Mouse (Mus musculus): ENCODE data around the gene Msh2. TPM values are rescaled to one million over a fixed set of nuclear protein-coding genes. Genes with fewer than 3 reads are reported as not detected.
"Not testable (repeated sequence)": the region's sequence is repeated elsewhere in the genome, so short reads cannot be mapped to it uniquely, and the experiment has no call there.

The Msh2 gene
- polyA plus RNA-seq, 1 experiment from 2014 or later, result 58.1 TPM

GRCm38 (mm10) chr17:87665066-87665822 is 6.9 kb upstream of the Msh2 start:
- DNase-seq (ENCODE audit: low spot score) (peak; percentile 76), ATAC-seq (replicated peaks; ENCODE audit: low FRiP score, low read depth) (peak; percentile 40; the same call in 1 of the 2 replicates)
- peak; percentile 94 for TF ChIP-seq CTCF (IDR thresholded peaks at IDR 0.05; ENCODE audit: low read depth)
- H3K27ac ChIP-seq, result no peak overlapping the region
- H3K9me3 ChIP-seq (replicated peaks; ENCODE audit: low read length), result no peaks in the 10 kb centered on the region
- H3K4me1 ChIP-seq (replicated peaks; ENCODE audit: insufficient read depth, low read length), result no peaks in the 10 kb centered on the region
- H3K4me3 ChIP-seq (replicated peaks; ENCODE audit: low read depth, low read length), result no peak overlapping the region
- WGBS, result 84% methylated on average over 10 of the region's 10 CpGs
- H3K9ac ChIP-seq (ENCODE audit: low read depth, low read length), result no peak overlapping the region
- H3K4me2 ChIP-seq (ENCODE audit: low read length), result no peak overlapping the region
- no peaks in the 10 kb centered on the region for H3K36me3 ChIP-seq (ENCODE audit: insufficient read depth, low read length)
- H3K27me3 ChIP-seq (ENCODE audit: insufficient read depth, low read length), result no peaks in the 10 kb centered on the region

- Histone ChIP-seq H3K9me3 (replicated peaks; ENCODE audit: low read length) (no peaks in the 10 kb centered on the region), H3K4me1 (replicated peaks; ENCODE audit: insufficient read depth, low read length) (no peaks in the 10 kb centered on the region), H3K27ac (peak overlapping the region; percentile 84), H3K4me2 (ENCODE audit: low read length) (peak overlapping the region; percentile 93), H3K9ac (ENCODE audit: low read depth, low read length) (peak overlapping the region; percentile 69), H3K36me3 (ENCODE audit: insufficient read depth, low read length) (no peaks in the 10 kb centered on the region), H3K27me3 (ENCODE audit: insufficient read depth, low read length) (no peaks in the 10 kb centered on the region), H3K4me3 (replicated peaks; ENCODE audit: low read depth, low read length) (peak overlapping the region; percentile 79)
- ATAC-seq (replicated peaks; ENCODE audit: low FRiP score, low read depth) (peak; percentile 50), DNase-seq (ENCODE audit: low spot score) (peak; percentile 25)
- TF ChIP-seq CTCF (IDR thresholded peaks at IDR 0.05; ENCODE audit: low read depth), result no peak
- under 1% methylated on average over 54 of the region's 54 CpGs for WGBS
Measured at GRCm38 (mm10) chr17:87672677-87673286, 652 bp downstream of the Msh2 start.

GRCm38 (mm10) chr17:87676916-87677474 is 4.9 kb downstream of the Msh2 start:
- ATAC-seq (replicated peaks; ENCODE audit: low FRiP score, low read depth); H3K27ac ChIP-seq; DNase-seq (ENCODE audit: low spot score); H3K27me3 ChIP-seq (ENCODE audit: insufficient read depth, low read length); H3K4me1 ChIP-seq (replicated peaks; ENCODE audit: insufficient read depth, low read length); H3K4me2 ChIP-seq (ENCODE audit: low read length); H3K9ac ChIP-seq (ENCODE audit: low read depth, low read length); H3K4me3 ChIP-seq (replicated peaks; ENCODE audit: low read depth, low read length); H3K36me3 ChIP-seq (ENCODE audit: insufficient read depth, low read length); H3K9me3 ChIP-seq (replicated peaks; ENCODE audit: low read length): not testable (repeated sequence)
- 94% methylated on average over 1 of the region's 1 CpGs for WGBS

GRCm38 (mm10) chr17:87677656-87678055 is 5.5 kb downstream of the Msh2 start:
- H3K4me3 ChIP-seq (replicated peaks; ENCODE audit: low read depth, low read length), result no peak overlapping the region
- H3K9ac ChIP-seq (ENCODE audit: low read depth, low read length), result no peak overlapping the region
- H3K4me1 ChIP-seq (replicated peaks; ENCODE audit: insufficient read depth, low read length), result no peaks in the 10 kb centered on the region
- H3K9me3 ChIP-seq (replicated peaks; ENCODE audit: low read length), result no peaks in the 10 kb centered on the region
- no peak overlapping the region for H3K4me2 ChIP-seq (ENCODE audit: low read length)
- no peaks in the 10 kb centered on the region for H3K27me3 ChIP-seq (ENCODE audit: insufficient read depth, low read length)
- DNase-seq (ENCODE audit: low spot score) (no peak), ATAC-seq (replicated peaks; ENCODE audit: low FRiP score, low read depth) (no peak)
- TF ChIP-seq CTCF (IDR thresholded peaks at IDR 0.05; ENCODE audit: low read depth), result no peak
- WGBS, result 96% methylated on average over 8 of the region's 8 CpGs
- H3K36me3 ChIP-seq (ENCODE audit: insufficient read depth, low read length), result peaks cover 11% of the 10 kb centered on the region; the same call in 1 of the 2 replicates
- no peak overlapping the region for H3K27ac ChIP-seq

GRCm38 (mm10) chr17:87689217-87689616 is 17.1 kb downstream of the Msh2 start:
- Histone ChIP-seq H3K27ac (no peak overlapping the region), H3K9ac (ENCODE audit: low read depth, low read length) (no peak overlapping the region), H3K4me2 (ENCODE audit: low read length) (no peak overlapping the region), H3K4me3 (replicated peaks; ENCODE audit: low read depth, low read length) (no peak overlapping the region), H3K4me1 (replicated peaks; ENCODE audit: insufficient read depth, low read length) (no peaks in the 10 kb centered on the region), H3K36me3 (ENCODE audit: insufficient read depth, low read length) (peaks cover 32% of the 10 kb centered on the region), H3K27me3 (ENCODE audit: insufficient read depth, low read length) (no peaks in the 10 kb centered on the region), H3K9me3 (replicated peaks; ENCODE audit: low read length) (no peaks in the 10 kb centered on the region)
- DNase-seq (ENCODE audit: low spot score) (no peak), ATAC-seq (replicated peaks; ENCODE audit: low FRiP score, low read depth) (no peak)
- no peak for TF ChIP-seq CTCF (IDR thresholded peaks at IDR 0.05; ENCODE audit: low read depth)
- WGBS, result 86% methylated on average over 8 of the region's 8 CpGs

GRCm38 (mm10) chr17:87691958-87692357 is 19.8 kb downstream of the Msh2 start:
- Histone ChIP-seq H3K36me3 (ENCODE audit: insufficient read depth, low read length) (peaks cover 37% of the 10 kb centered on the region), H3K4me2 (ENCODE audit: low read length) (no peak overlapping the region), H3K4me1 (replicated peaks; ENCODE audit: insufficient read depth, low read length) (no peaks in the 10 kb centered on the region), H3K4me3 (replicated peaks; ENCODE audit: low read depth, low read length) (no peak overlapping the region), H3K27me3 (ENCODE audit: insufficient read depth, low read length) (no peaks in the 10 kb centered on the region), H3K9ac (ENCODE audit: low read depth, low read length) (no peak overlapping the region), H3K27ac (no peak overlapping the region), H3K9me3 (replicated peaks; ENCODE audit: low read length) (no peaks in the 10 kb centered on the region)
- 89% methylated on average over 5 of the region's 5 CpGs for WGBS
- DNase-seq (ENCODE audit: low spot score) (peak; percentile 83), ATAC-seq (replicated peaks; ENCODE audit: low FRiP score, low read depth) (no peak)
- peak; percentile 85 for TF ChIP-seq CTCF (IDR thresholded peaks at IDR 0.05; ENCODE audit: low read depth)

Measured in kidney, postnatal 0 days (tissue).